Mouse (Mus musculus) olfactory bulb, adult 2 months (tissue): ENCODE data around the gene Sparcl1.

Experiments used
- CTCF ChIP-seq: fragments of 200-500 bp; IDR thresholded peaks from 2 replicates; pipeline ENCODE4 v1.5.1; 2012; ENCODE audit warnings: low read depth, mild to moderate bottlenecking, low read length, moderate library complexity; ENCODE audit not compliant: insufficient read depth
- POLR2A ChIP-seq: fragments of 200-500 bp; IDR thresholded peaks from 2 replicates; pipeline ENCODE4 v1.6.1; 2012; ENCODE audit warnings: mild to moderate bottlenecking, low read depth, low read length, moderate library complexity; ENCODE audit not compliant: insufficient read depth

DNA sequence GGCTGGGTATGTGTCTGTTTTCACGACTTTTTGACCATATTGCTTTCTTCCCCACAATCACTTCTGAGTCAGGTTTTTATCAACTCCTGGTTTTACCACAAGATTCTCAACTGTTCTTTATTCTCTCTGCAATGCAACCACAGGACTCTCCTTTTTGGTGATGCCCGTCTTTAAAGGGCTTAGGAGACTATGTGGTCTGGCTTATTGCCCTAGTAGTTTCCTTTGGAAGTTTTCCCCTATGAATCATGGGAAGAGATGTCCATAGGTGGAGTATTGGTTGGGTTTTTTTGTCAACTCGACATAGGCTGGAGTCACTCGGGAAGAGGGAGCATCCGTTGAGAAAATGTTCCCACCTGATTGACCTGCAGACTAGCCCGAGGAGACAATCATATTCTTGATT lies 32.8 kb downstream of the Sparcl1 start:
- TF ChIP-seq CTCF (no peak), POLR2A (no peak)
